Mouse (Mus musculus): ENCODE measurements around the gene Fam89b. TPM values are rescaled to one million over a fixed set of nuclear protein-coding genes. Genes with fewer than 3 reads are reported as not detected.
A peak's percentile ranks its signal among the peaks of the same experiment; 100 is the strongest.
"Not testable (repeated sequence)": the region's sequence is repeated elsewhere in the genome, so short reads cannot be mapped to it uniquely, and the experiment has no call there.

Gene Fam89b
- polyA plus RNA-seq, 1 experiment from 2014 or later = 184 TPM

GRCm38 (mm10) chr19:5691601-5692000, 37.9 kb downstream of the Fam89b start:
- no peak for DNase-seq (ENCODE audit: low spot score)
- no peaks in the 10 kb centered on the region for H3K27me3 ChIP-seq (ENCODE audit: control insufficient read depth, insufficient read depth, low read length)
- H3K36me3 ChIP-seq (ENCODE audit: control insufficient read depth, insufficient read depth, low read length) = peaks cover 4% of the 10 kb centered on the region
- H3K27ac ChIP-seq (ENCODE audit: low read depth, low read length) = 0 out of 2 replicates have a peak overlapping the region, but pooled peaks have one; percentile 14
- 89% methylated on average over 5 of the region's 5 CpGs for WGBS
- H3K4me2 ChIP-seq (ENCODE audit: low read depth) = peak overlapping the region; percentile 99
- H3K9ac ChIP-seq (ENCODE audit: low read length) = peak overlapping the region; percentile 54
- peak overlapping the region; percentile 12 for H3K4me3 ChIP-seq (ENCODE audit: low read depth, low read length)
- peaks cover 34% of the 10 kb centered on the region for H3K4me1 ChIP-seq (ENCODE audit: control insufficient read depth, insufficient read depth, low read length)
- no peak for ATAC-seq (ENCODE audit: insufficient read depth, low FRiP score, low TSS enrichment)
- H3K9me3 ChIP-seq (ENCODE audit: control insufficient read depth, low read length) = no peaks in the 10 kb centered on the region

- H3K4me1 ChIP-seq (ENCODE audit: control insufficient read depth, insufficient read depth, low read length) = peaks cover 34% of the 10 kb centered on the region
- ATAC-seq (ENCODE audit: insufficient read depth, low FRiP score, low TSS enrichment) = no peak
Observed at GRCm38 (mm10) chr19:5690343-5690735, 39.1 kb downstream of the Fam89b start.

GRCm38 (mm10) chr19:5689565-5690342, 39.7 kb downstream of the Fam89b start:
- ATAC-seq (ENCODE audit: insufficient read depth, low FRiP score, low TSS enrichment) (0 out of 2 replicates have a peak, but pooled peaks have one; percentile 17), DNase-seq (ENCODE audit: low spot score) (peak; percentile 76)
- peak overlapping the region; percentile 79 for H3K4me3 ChIP-seq (ENCODE audit: low read depth, low read length)
- no peaks in the 10 kb centered on the region for H3K9me3 ChIP-seq (ENCODE audit: control insufficient read depth, low read length)
- peaks cover 31% of the 10 kb centered on the region for H3K4me1 ChIP-seq (ENCODE audit: control insufficient read depth, insufficient read depth, low read length)
- WGBS = 11% methylated on average over 42 of the region's 42 CpGs
- peaks cover 12% of the 10 kb centered on the region for H3K36me3 ChIP-seq (ENCODE audit: control insufficient read depth, insufficient read depth, low read length)
- H3K9ac ChIP-seq (ENCODE audit: low read length) = peak overlapping the region; percentile 80
- no peaks in the 10 kb centered on the region for H3K27me3 ChIP-seq (ENCODE audit: control insufficient read depth, insufficient read depth, low read length)
- H3K4me2 ChIP-seq (ENCODE audit: low read depth) = peak overlapping the region; percentile 99
- peak overlapping the region; percentile 78 for H3K27ac ChIP-seq (ENCODE audit: low read depth, low read length)

More at GRCm38 (mm10) chr19:5690343-5690735, 39.1 kb downstream of the Fam89b start:
- H3K27me3 ChIP-seq (ENCODE audit: control insufficient read depth, insufficient read depth, low read length) = no peaks in the 10 kb centered on the region
- peak overlapping the region; percentile 80 for H3K9ac ChIP-seq (ENCODE audit: low read length)
- H3K36me3 ChIP-seq (ENCODE audit: control insufficient read depth, insufficient read depth, low read length) = peaks cover 6% of the 10 kb centered on the region
- no peaks in the 10 kb centered on the region for H3K9me3 ChIP-seq (ENCODE audit: control insufficient read depth, low read length)
- DNase-seq (ENCODE audit: low spot score) = no peak
- WGBS = 76% methylated on average over 15 of the region's 15 CpGs
- peak overlapping the region; percentile 99 for H3K4me2 ChIP-seq (ENCODE audit: low read depth)
- H3K4me3 ChIP-seq (ENCODE audit: low read depth, low read length) = peak overlapping the region; percentile 79
- peak overlapping the region; percentile 78 for H3K27ac ChIP-seq (ENCODE audit: low read depth, low read length)

DNA sequence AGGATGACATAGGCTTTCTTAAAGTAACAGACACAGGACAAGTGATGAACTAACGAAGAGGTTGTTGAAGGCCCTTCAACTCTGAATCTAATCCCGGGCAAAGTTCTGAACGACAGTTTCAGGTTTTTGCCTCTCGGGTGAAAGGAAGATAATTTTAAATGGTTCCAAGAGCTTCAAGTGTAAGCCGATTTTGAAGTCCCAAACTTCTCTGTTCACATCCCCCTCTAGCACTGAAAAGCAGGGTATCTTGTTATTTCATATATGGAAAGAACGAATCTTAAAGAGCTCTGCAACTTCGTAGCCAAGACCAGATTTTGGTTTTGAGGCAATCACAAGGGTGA, 40.4 kb downstream of the Fam89b start:
- Histone ChIP-seq H3K9me3 (ENCODE audit: control insufficient read depth, low read length) (no peaks in the 10 kb centered on the region), H3K9ac (ENCODE audit: low read length) (peak overlapping the region; percentile 80), H3K27ac (ENCODE audit: low read depth, low read length) (peak overlapping the region; percentile 78; the same call in 1 of the 2 replicates), H3K27me3 (ENCODE audit: control insufficient read depth, insufficient read depth, low read length) (no peaks in the 10 kb centered on the region), H3K36me3 (ENCODE audit: control insufficient read depth, insufficient read depth, low read length) (peaks cover 17% of the 10 kb centered on the region), H3K4me1 (ENCODE audit: control insufficient read depth, insufficient read depth, low read length) (peaks cover 31% of the 10 kb centered on the region), H3K4me3 (ENCODE audit: low read depth, low read length) (peak overlapping the region; percentile 79), H3K4me2 (ENCODE audit: low read depth) (peak overlapping the region; percentile 99)
- DNase-seq (ENCODE audit: low spot score) (no peak), ATAC-seq (ENCODE audit: insufficient read depth, low FRiP score, low TSS enrichment) (no peak)
- WGBS = 1% methylated on average over 7 of the region's 7 CpGs

- under 1% methylated on average over 64 of the region's 69 CpGs for WGBS
- H3K36me3 ChIP-seq (ENCODE audit: control insufficient read depth, insufficient read depth, low read length) = peaks cover 21% of the 10 kb centered on the region
- DNase-seq (ENCODE audit: low spot score) (peak; percentile 97), ATAC-seq (ENCODE audit: insufficient read depth, low FRiP score, low TSS enrichment) (peak; percentile 94)
- peak within 1 kb of the TSS; percentile 78 for H3K27ac ChIP-seq (ENCODE audit: low read depth, low read length)
- peaks cover 31% of the 10 kb centered on the region for H3K4me1 ChIP-seq (ENCODE audit: control insufficient read depth, insufficient read depth, low read length)
- H3K27me3 ChIP-seq (ENCODE audit: control insufficient read depth, insufficient read depth, low read length) = no peaks in the 10 kb centered on the region
- peak within 1 kb of the TSS; percentile 80 for H3K9ac ChIP-seq (ENCODE audit: low read length)
- H3K9me3 ChIP-seq (ENCODE audit: control insufficient read depth, low read length) = no peaks in the 10 kb centered on the region
- peak within 1 kb of the TSS; percentile 99 for H3K4me2 ChIP-seq (ENCODE audit: low read depth)
- H3K4me3 ChIP-seq (ENCODE audit: low read depth, low read length) = peak within 1 kb of the TSS; percentile 79
Observed at GRCm38 (mm10) chr19:5688200-5689087, 41.0 kb downstream of the Fam89b start, which contains the start of the genes Map3k11 and Pcnx3. Gene Map3k11, plus strand, starts transcription at chr19:5688742. Gene Pcnx3, minus strand, starts transcription at chr19:5688908.

GRCm38 (mm10) chr19:5687738-5688137, 41.7 kb downstream of the Fam89b start:
- Histone ChIP-seq H3K36me3 (ENCODE audit: control insufficient read depth, insufficient read depth, low read length) (peaks cover 27% of the 10 kb centered on the region), H3K27ac (ENCODE audit: low read depth, low read length) (peak overlapping the region; percentile 72), H3K9ac (ENCODE audit: low read length) (peak overlapping the region; percentile 67), H3K4me1 (ENCODE audit: control insufficient read depth, insufficient read depth, low read length) (peaks cover 31% of the 10 kb centered on the region), H3K4me3 (ENCODE audit: low read depth, low read length) (peak overlapping the region; percentile 79), H3K27me3 (ENCODE audit: control insufficient read depth, insufficient read depth, low read length) (no peaks in the 10 kb centered on the region), H3K4me2 (ENCODE audit: low read depth) (peak overlapping the region; percentile 99), H3K9me3 (ENCODE audit: control insufficient read depth, low read length) (no peaks in the 10 kb centered on the region)
- DNase-seq (ENCODE audit: low spot score) = no peak
- no peak; the same call in 1 of the 2 replicates for ATAC-seq (ENCODE audit: insufficient read depth, low FRiP score, low TSS enrichment)
- 24% methylated on average over 9 of the region's 9 CpGs for WGBS

GRCm38 (mm10) chr19:5686954-5687353, 42.5 kb downstream of the Fam89b start:
- not testable (repeated sequence) for ATAC-seq (ENCODE audit: insufficient read depth, low FRiP score, low TSS enrichment); H3K27me3 ChIP-seq (ENCODE audit: control insufficient read depth, insufficient read depth, low read length); DNase-seq (ENCODE audit: low spot score); H3K27ac ChIP-seq (ENCODE audit: low read depth, low read length); H3K9me3 ChIP-seq (ENCODE audit: control insufficient read depth, low read length); H3K4me3 ChIP-seq (ENCODE audit: low read depth, low read length)
- H3K36me3 ChIP-seq (ENCODE audit: control insufficient read depth, insufficient read depth, low read length) = peaks cover 27% of the 10 kb centered on the region
- 0 out of 2 replicates have a peak overlapping the region, but pooled peaks have one; percentile 26 for H3K9ac ChIP-seq (ENCODE audit: low read length)
- 90% methylated on average over 12 of the region's 12 CpGs for WGBS
- peak overlapping the region; percentile 99 for H3K4me2 ChIP-seq (ENCODE audit: low read depth)
- H3K4me1 ChIP-seq (ENCODE audit: control insufficient read depth, insufficient read depth, low read length) = peaks cover 29% of the 10 kb centered on the region

DNA sequence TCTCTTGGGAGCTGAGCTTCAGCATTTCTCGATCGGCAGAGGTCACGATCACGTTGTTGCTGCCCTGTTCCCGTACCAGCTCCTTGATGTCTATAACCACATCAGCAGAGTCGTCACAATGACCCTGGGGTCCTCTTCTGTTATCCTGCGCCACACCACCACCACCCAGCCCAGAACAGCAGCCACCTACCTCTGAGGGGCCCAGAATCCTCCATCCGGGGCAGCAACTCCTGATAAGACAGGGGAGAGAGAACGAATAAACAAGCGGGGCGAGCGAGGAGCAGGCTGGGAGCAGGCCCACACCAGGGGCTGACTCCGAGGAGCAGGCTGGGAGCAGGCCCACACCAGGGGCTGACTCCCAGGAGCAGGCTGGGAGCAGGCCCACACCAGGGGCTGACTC, 43.0 kb downstream of the Fam89b start:
- no peak for ATAC-seq (ENCODE audit: insufficient read depth, low FRiP score, low TSS enrichment)
- no peak overlapping the region for H3K9ac ChIP-seq (ENCODE audit: low read length)
- H3K4me3 ChIP-seq (ENCODE audit: low read depth, low read length) = no peak overlapping the region
- DNase-seq (ENCODE audit: low spot score) = no peak
- no peaks in the 10 kb centered on the region for H3K9me3 ChIP-seq (ENCODE audit: control insufficient read depth, low read length)
- peaks cover 24% of the 10 kb centered on the region for H3K4me1 ChIP-seq (ENCODE audit: control insufficient read depth, insufficient read depth, low read length)
- H3K4me2 ChIP-seq (ENCODE audit: low read depth) = no peak overlapping the region
- peaks cover 28% of the 10 kb centered on the region for H3K36me3 ChIP-seq (ENCODE audit: control insufficient read depth, insufficient read depth, low read length)
- 89% methylated on average over 13 of the region's 13 CpGs for WGBS
- no peaks in the 10 kb centered on the region for H3K27me3 ChIP-seq (ENCODE audit: control insufficient read depth, insufficient read depth, low read length)
- no peak overlapping the region for H3K27ac ChIP-seq (ENCODE audit: low read depth, low read length)
